In the genomic region with DNA sequence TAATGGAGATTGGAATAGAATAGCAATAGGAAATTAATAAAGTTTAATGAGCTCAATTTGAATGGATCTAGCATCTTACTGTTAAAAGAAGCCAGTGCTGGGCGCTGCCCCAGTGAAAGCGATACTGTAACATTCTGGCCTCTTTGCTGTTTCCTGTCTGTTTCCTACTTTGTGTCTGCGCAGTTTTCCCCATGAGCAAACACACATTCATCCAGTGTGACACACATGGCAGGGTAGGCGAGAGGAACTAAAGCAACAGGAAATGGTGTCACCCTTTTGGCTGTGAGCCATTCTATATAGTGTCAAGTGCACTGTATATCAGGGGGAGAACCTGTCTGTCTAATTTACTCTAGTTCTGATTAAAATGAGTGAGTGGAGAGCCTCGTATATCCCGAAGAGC, we compare ENCODE assay signal across 8 mouse cellular contexts.
DNase-seq lines count a peak whose midpoint lies in the region; ATAC-seq and TF ChIP-seq lines count a peak whose summit lies in the region.

No protein-coding gene starts in this region.

- H3K4me3 ChIP-seq in limb, embryonic 14.5 days (replicated peaks; ENCODE audit: low read length): no peak overlapping the region
- H3K4me3 ChIP-seq in limb, embryonic 10.5 days: no peak overlapping the region
- no peak overlapping the region for H3K4me3 ChIP-seq in heart, embryonic 16.5 days (ENCODE audit: low read length)
- H3K4me3 ChIP-seq in forebrain, embryonic 15.5 days: no peak overlapping the region

- DNase-seq in limb, embryonic 14.5 days (ENCODE audit: low spot score): peak; percentile 66
- no peak for DNase-seq in limb, embryonic 10.5 days (ENCODE audit: low spot score)
- DNase-seq in lung, postnatal 14 days: peak; percentile 49
- DNase-seq in thymus, postnatal 10 days (ENCODE audit: low spot score in 2 of 2): peak; percentile 60 to 70
- no peak for DNase-seq in layer of hippocampus, postnatal 36 days
- DNase-seq in gastrocnemius, postnatal 10 days: no peak

- H3K9me3 ChIP-seq in limb, embryonic 14.5 days (ENCODE audit: control insufficient read depth, low read length): no peaks in the 10 kb centered on the region
- no peaks in the 10 kb centered on the region for H3K9me3 ChIP-seq in limb, embryonic 10.5 days (replicated peaks)
- H3K9me3 ChIP-seq in heart, embryonic 16.5 days (replicated peaks; ENCODE audit: control insufficient read depth, low read length): no peaks in the 10 kb centered on the region
- H3K9me3 ChIP-seq in forebrain, embryonic 15.5 days: no peaks in the 10 kb centered on the region

- H3K4me2 ChIP-seq in limb, embryonic 14.5 days (replicated peaks; ENCODE audit: low read depth, low read length, severe bottlenecking): no peak overlapping the region
- no peak overlapping the region for H3K4me2 ChIP-seq in heart, embryonic 16.5 days (ENCODE audit: low read depth, low read length)
- H3K4me2 ChIP-seq in forebrain, embryonic 15.5 days (replicated peaks): no peak overlapping the region

- 56% methylated on average over 6 of the region's 6 CpGs for WGBS in limb, embryonic 14.5 days
- WGBS in limb, embryonic 10.5 days: 82% methylated on average over 6 of the region's 6 CpGs
- 45% methylated on average over 6 of the region's 6 CpGs for WGBS in heart, embryonic 16.5 days
- 21% methylated on average over 6 of the region's 6 CpGs for WGBS in forebrain, embryonic 15.5 days

- no peak for ATAC-seq in limb, embryonic 14.5 days (ENCODE audit: low FRiP score, low read depth)
- ATAC-seq in heart, embryonic 16.5 days (replicated peaks; ENCODE audit: extremely low read depth, insufficient read depth, low FRiP score): peak; percentile 65
- ATAC-seq in forebrain, embryonic 15.5 days (replicated peaks): no peak; the same call in 1 of the 2 replicates

- H3K4me1 ChIP-seq in limb, embryonic 14.5 days (ENCODE audit: control insufficient read depth, insufficient read depth, low read length): no peaks in the 10 kb centered on the region
- no peaks in the 10 kb centered on the region for H3K4me1 ChIP-seq in limb, embryonic 10.5 days
- H3K4me1 ChIP-seq in heart, embryonic 16.5 days (ENCODE audit: control insufficient read depth, insufficient read depth, low read length): 0 out of 2 replicates have a peak, but pooled peaks cover 2% of the 10 kb centered on the region
- peaks cover 16% of the 10 kb centered on the region for H3K4me1 ChIP-seq in forebrain, embryonic 15.5 days

- no peaks in the 10 kb centered on the region for H3K27me3 ChIP-seq in limb, embryonic 14.5 days (ENCODE audit: control insufficient read depth, insufficient read depth, low read length)
- no peaks in the 10 kb centered on the region for H3K27me3 ChIP-seq in limb, embryonic 10.5 days (ENCODE audit: low read depth, poor library complexity, severe bottlenecking)
- H3K27me3 ChIP-seq in heart, embryonic 16.5 days (ENCODE audit: control insufficient read depth, insufficient read depth, low read length): no peaks in the 10 kb centered on the region
- H3K27me3 ChIP-seq in forebrain, embryonic 15.5 days: no peaks in the 10 kb centered on the region

- no peaks in the 10 kb centered on the region for H3K36me3 ChIP-seq in limb, embryonic 14.5 days (ENCODE audit: control insufficient read depth, insufficient read depth, low read length)
- H3K36me3 ChIP-seq in limb, embryonic 10.5 days: no peaks in the 10 kb centered on the region
- no peaks in the 10 kb centered on the region for H3K36me3 ChIP-seq in heart, embryonic 16.5 days (ENCODE audit: control insufficient read depth, insufficient read depth)
- H3K36me3 ChIP-seq in forebrain, embryonic 15.5 days: no peaks in the 10 kb centered on the region

- TF ChIP-seq POLR2A in limb, embryonic 14.5 days (IDR thresholded peaks at IDR 0.05; ENCODE audit: borderline replicate concordance, extremely low read depth, insufficient read depth, insufficient read length): no peak

- no peak overlapping the region for H3K9ac ChIP-seq in limb, embryonic 14.5 days (ENCODE audit: low read depth, low read length, severe bottlenecking)
- H3K9ac ChIP-seq in heart, embryonic 16.5 days (ENCODE audit: low read length): no peak overlapping the region
- no peak overlapping the region for H3K9ac ChIP-seq in forebrain, embryonic 15.5 days (replicated peaks)

- no peak overlapping the region for H3K27ac ChIP-seq in limb, embryonic 14.5 days (replicated peaks; ENCODE audit: low read depth, low read length)
- H3K27ac ChIP-seq in limb, embryonic 10.5 days: no peak overlapping the region
- H3K27ac ChIP-seq in heart, embryonic 16.5 days (ENCODE audit: low read length): no peak overlapping the region
- H3K27ac ChIP-seq in forebrain, embryonic 15.5 days (replicated peaks): no peak overlapping the region

Comparison
In these comparisons a context has a peak if more than half of its experiments do, and no peak if none do; other contexts are left out.
1. DNase-seq: peak in limb, embryonic 14.5 days (single experiment), lung, postnatal 14 days (single experiment) and thymus, postnatal 10 days (2 of 2); none in limb, embryonic 10.5 days (single experiment), layer of hippocampus, postnatal 36 days (0 of 2) and gastrocnemius, postnatal 10 days (single experiment).